Mouse (Mus musculus) gastrocnemius, postnatal 10 days (tissue): ENCODE results near the gene Gm5244. TPM values are rescaled to one million over a fixed set of nuclear protein-coding genes. Genes with fewer than 3 reads are reported as not detected.

Experiments
- total RNA-seq, 2 experiments: library from RNA; stranded (reverse); gene quantifications; 2 replicates each; pipeline ENCODE4 v1.2.3; 2021

Gm5244 gene
- total RNA-seq, 2 experiments from 2014 or later = not detected

Other genes starting within 250 kb of the Gm5244 start
- gene Gm4952, start 246.7 kb upstream of the Gm5244 start, total RNA-seq = not detected
- not detected for gene Glyat, start 213.4 kb upstream of the Gm5244 start, total RNA-seq
- not detected for gene Olfr1442, start 176.2 kb upstream of the Gm5244 start, total RNA-seq
- not detected for gene Olfr1443, start 168.6 kb upstream of the Gm5244 start, total RNA-seq
- gene Keg1, start 150.9 kb upstream of the Gm5244 start, total RNA-seq = not detected
- gene Cntf, start 81.0 kb upstream of the Gm5244 start, total RNA-seq = 1 to 10 TPM; 4.4 to 4.6 TPM
- gene Zfp91, start 50.6 kb upstream of the Gm5244 start, total RNA-seq = 10 to 100 TPM; 68.7 to 69.4 TPM
- gene Lpxn, start 50.5 kb upstream of the Gm5244 start, total RNA-seq = 1 to 10 TPM in 1 of 2 experiments, under 1 TPM in 1; 0.85 to 1.1 TPM
- not detected for gene Olfr1444, start 10.6 kb downstream of the Gm5244 start, total RNA-seq
- gene Olfr1445, start 37.2 kb downstream of the Gm5244 start, total RNA-seq = not detected
- gene Olfr1446, start 46.8 kb downstream of the Gm5244 start, total RNA-seq = not detected
- gene Olfr1447, start 57.1 kb downstream of the Gm5244 start, total RNA-seq = not detected
- gene Olfr1448, start 77.7 kb downstream of the Gm5244 start, total RNA-seq = not detected
- gene Olfr1449, start 84.2 kb downstream of the Gm5244 start, total RNA-seq = not detected
- gene Olfr1450, start 103.6 kb downstream of the Gm5244 start, total RNA-seq = not detected
- gene Olfr1451, start 148.3 kb downstream of the Gm5244 start, total RNA-seq = not detected
- not detected for gene Olfr1453, start 181.6 kb downstream of the Gm5244 start, total RNA-seq
- gene Olfr1454, start 213.9 kb downstream of the Gm5244 start, total RNA-seq = not detected